Comparison of ENCODE assay signal across 8 mouse cellular contexts in genomic region chr2:160366980-160367338, GRCm38 (mm10). TPM values are rescaled to one million over a fixed set of nuclear protein-coding genes. Genes with fewer than 3 reads are reported as not detected.
DNase-seq lines count a peak whose midpoint lies in the region; ATAC-seq lines count a peak whose summit lies in the region.

Gene Mafb, minus strand, starts transcription at chr2:160367065.

- H3K4me1 ChIP-seq in hindbrain, embryonic 11.5 days (replicated peaks; ENCODE audit: control insufficient read depth, insufficient read depth, low read length), result peaks cover 12% of the 10 kb centered on the region; the same call in 1 of the 2 replicates
- H3K4me1 ChIP-seq in lung, embryonic 16.5 days (replicated peaks; ENCODE audit: control insufficient read depth, insufficient read depth, low read length), result peaks cover 24% of the 10 kb centered on the region

- H3K36me3 ChIP-seq in hindbrain, embryonic 11.5 days (ENCODE audit: control insufficient read depth, insufficient read depth, low read length), result no peaks in the 10 kb centered on the region
- H3K36me3 ChIP-seq in lung, embryonic 16.5 days (ENCODE audit: control insufficient read depth, insufficient read depth, low read length), result no peaks in the 10 kb centered on the region

- peak; percentile 93 for ATAC-seq in hindbrain, embryonic 11.5 days (ENCODE audit: low FRiP score)
- ATAC-seq in lung, embryonic 16.5 days (ENCODE audit: low read depth), result peak; percentile 94

- H3K27me3 ChIP-seq in hindbrain, embryonic 11.5 days (ENCODE audit: control insufficient read depth, insufficient read depth, low read length), result peaks cover 73% of the 10 kb centered on the region
- peaks cover 76% of the 10 kb centered on the region for H3K27me3 ChIP-seq in lung, embryonic 16.5 days (ENCODE audit: control insufficient read depth, insufficient read depth, low read depth, low read length)

- H3K9me3 ChIP-seq in hindbrain, embryonic 11.5 days (ENCODE audit: control insufficient read depth, low read length), result no peaks in the 10 kb centered on the region
- no peaks in the 10 kb centered on the region for H3K9me3 ChIP-seq in lung, embryonic 16.5 days (ENCODE audit: control insufficient read depth, low read length)

- H3K4me3 ChIP-seq in hindbrain, embryonic 11.5 days (ENCODE audit: low read depth, low read length), result peak within 1 kb of the TSS; percentile 52
- peak within 1 kb of the TSS; percentile 53 for H3K4me3 ChIP-seq in lung, embryonic 16.5 days (ENCODE audit: low read length)

- H3K9ac ChIP-seq in hindbrain, embryonic 11.5 days (ENCODE audit: low read depth, low read length), result peak within 1 kb of the TSS; percentile 77
- peak within 1 kb of the TSS; percentile 64 for H3K9ac ChIP-seq in lung, embryonic 16.5 days (ENCODE audit: low read length)

- peak within 1 kb of the TSS; percentile 88 for H3K27ac ChIP-seq in hindbrain, embryonic 11.5 days (ENCODE audit: low read depth, low read length)
- H3K27ac ChIP-seq in lung, embryonic 16.5 days (ENCODE audit: low read length), result peak within 1 kb of the TSS; percentile 53

- DNase-seq in Muller cell, postnatal 12 days (ENCODE audit: inconsistent ontology term), result peak; percentile 92
- DNase-seq in cerebellum, adult 9-10 months, result peak; percentile 18
- DNase-seq in frontal cortex, postnatal 10 days (ENCODE audit: low spot score in 2 of 2), result peak; percentile 89 to 90
- peak; percentile 96 for DNase-seq in hindbrain, embryonic 11.5 days (ENCODE audit: low spot score)
- DNase-seq in layer of hippocampus, postnatal 10 days (ENCODE audit: low spot score in 2 of 2), result peak; percentile 81 to 90
- peak; percentile 93 for DNase-seq in ovary, adult 18-20 months (ENCODE audit: low spot score)
- DNase-seq in thymus, postnatal 0 days (ENCODE audit: low spot score), result peak; percentile 92

- WGBS in hindbrain, embryonic 11.5 days, result under 1% methylated on average over 28 of the region's 37 CpGs
- 1% methylated on average over 36 of the region's 37 CpGs for WGBS in lung, embryonic 16.5 days

- peak within 1 kb of the TSS; percentile 97 for H3K4me2 ChIP-seq in hindbrain, embryonic 11.5 days (replicated peaks; ENCODE audit: low read depth, low read length)
- peak within 1 kb of the TSS; percentile 96 for H3K4me2 ChIP-seq in lung, embryonic 16.5 days (ENCODE audit: low read depth, low read length)

RNA-seq across cellular contexts. Expression of gene Mafb, which starts in this region (rescaled TPM):
- 8.9 and 10.4 TPM in 2 replicates for polyA plus RNA-seq in hindbrain, embryonic 11.5 days (2014; fragmentation: Nextera tagmentation; extraction: Ambion mirVana)
- total RNA-seq in layer of hippocampus, postnatal 10 days (2021), result 10 to 100 TPM; 12.0 to 12.2 TPM
- 2.6 and 2.9 TPM in 2 replicates for polyA plus RNA-seq in lung, embryonic 16.5 days (2015; fragmentation: Nextera tagmentation; extraction: Ambion mirVana)
- polyA plus RNA-seq in thymus, postnatal 0 days (2015; fragmentation: Nextera tagmentation; extraction: Ambion mirVana), result 8.5 and 10.7 TPM in 2 replicates

Comparison
In these comparisons a context has a peak if more than half of its experiments do, and no peak if none do; other contexts are left out.
1. Peak in every context shown above with its lines: DNase-seq, ATAC-seq, H3K4me3 ChIP-seq and H3K27ac ChIP-seq.
2. DNase-seq: peak in every context shown above with its lines; median percentile 96 in hindbrain, embryonic 11.5 days; 93 in ovary, adult 18-20 months; 92 in Muller cell, postnatal 12 days; 92 in thymus, postnatal 0 days; 90 in frontal cortex, postnatal 10 days; 86 in layer of hippocampus, postnatal 10 days; 18 in cerebellum, adult 9-10 months.